Mouse (Mus musculus): Measurements from ENCODE around the gene H2al2c. TPM values are rescaled to one million over a fixed set of nuclear protein-coding genes. Genes with fewer than 3 reads are reported as not detected.
"Not testable (repeated sequence)": the region's sequence is repeated elsewhere in the genome, so short reads cannot be mapped to it uniquely, and the experiment has no call there.

The H2al2c gene
- not detected in 2 replicates for polyA plus RNA-seq (2015; fragmentation: Nextera tagmentation; extraction: Ambion mirVana)

DNA sequence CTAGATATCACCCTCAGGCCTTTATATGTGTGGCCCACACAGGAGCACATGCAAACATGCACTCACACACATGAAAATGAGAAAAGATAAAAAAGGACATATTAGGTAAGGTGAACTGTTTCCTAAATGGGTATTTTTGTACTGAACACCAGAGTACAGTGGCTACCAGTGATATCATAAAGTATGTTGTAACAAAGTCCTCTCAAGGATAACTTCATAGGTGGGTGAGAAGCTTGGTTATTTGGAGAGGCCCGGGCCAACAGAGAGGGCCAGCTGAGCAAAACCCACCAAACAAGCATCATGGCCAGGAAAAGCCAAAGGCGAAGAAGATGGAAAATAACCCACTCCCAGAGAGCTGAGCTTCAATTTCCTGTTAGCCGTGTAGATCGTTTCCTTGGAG lies at the start of gene H2al2c:
TSS of gene H2al2c (plus strand) at position 301 of the 400 bp plus-strand sequence.
- not testable (repeated sequence) for H3K27me3 ChIP-seq; H3K9ac ChIP-seq; H3K4me3 ChIP-seq; H3K27ac ChIP-seq; H3K9me3 ChIP-seq; H3K36me3 ChIP-seq; H3K4me1 ChIP-seq; H3K4me2 ChIP-seq (replicated peaks); ATAC-seq (ENCODE audit: low FRiP score, low read depth)
- no CpG with 5 or more reads among the region's 4 CpGs for WGBS

Other genes with a start within 250 kb of the H2al2c start
- not detected in 2 replicates for gene Sry, start 64.6 kb downstream of the H2al2c start, polyA plus RNA-seq (2015; fragmentation: Nextera tagmentation; extraction: Ambion mirVana)
- gene H2al2b, start 121.6 kb downstream of the H2al2c start, polyA plus RNA-seq (2015; fragmentation: Nextera tagmentation; extraction: Ambion mirVana) = not detected in 2 replicates
- gene Gm4064, start 197.1 kb downstream of the H2al2c start, polyA plus RNA-seq (2015; fragmentation: Nextera tagmentation; extraction: Ambion mirVana) = not detected in 2 replicates
- not detected in 2 replicates for gene Rbmy, start 231.6 kb downstream of the H2al2c start, polyA plus RNA-seq (2015; fragmentation: Nextera tagmentation; extraction: Ambion mirVana)
- gene Gm10256, start 231.6 kb downstream of the H2al2c start, polyA plus RNA-seq (2015; fragmentation: Nextera tagmentation; extraction: Ambion mirVana) = not detected in 2 replicates

Measured in limb, embryonic 13.5 days (tissue).